Mouse (Mus musculus) heart, embryonic 11.5 days (tissue): ENCODE data around the gene Postn. TPM values are rescaled to one million over a fixed set of nuclear protein-coding genes. Genes with fewer than 3 reads are reported as not detected.

Experiments used
- ATAC-seq: fragments of 200-750 bp; cut with Nextera tagmentation; replicated peaks from 2 replicates; pipeline ENCODE4 v1.8.0; 2017; ENCODE audit warnings: moderate library complexity; ENCODE audit not compliant: insufficient number of reproducible peaks, low FRiP score, low TSS enrichment
- H3K27ac ChIP-seq: fragments of 300-500 bp; sonication (generic); 2 replicates; pipeline ENCODE4 v1.5.1; 2014; ENCODE audit warnings: mild to moderate bottlenecking, low read depth, low read length
- H3K27me3 ChIP-seq: fragments of 300-500 bp; sonication (generic); 2 replicates; pipeline ENCODE4 v1.6.1; 2014; ENCODE audit warnings: mild to moderate bottlenecking, low read length, mixed read lengths; ENCODE audit not compliant: control insufficient read depth, insufficient read depth
- H3K36me3 ChIP-seq: fragments of 300-500 bp; sonication (generic); 2 replicates; pipeline ENCODE4 v1.6.1; 2014; ENCODE audit warnings: mild to moderate bottlenecking, low read length, moderate library complexity, mixed read lengths; ENCODE audit not compliant: control insufficient read depth, insufficient read depth
- H3K4me1 ChIP-seq: fragments of 300-500 bp; sonication (generic); 2 replicates; pipeline ENCODE4 v1.6.1; 2014; ENCODE audit warnings: low read length; ENCODE audit not compliant: control insufficient read depth, insufficient read depth
- H3K4me2 ChIP-seq: fragments of 300-500 bp; sonication (generic); 2 replicates; pipeline ENCODE4 v1.6.1; 2014; ENCODE audit warnings: mild to moderate bottlenecking, moderate library complexity
- H3K4me3 ChIP-seq: fragments of 300-500 bp; sonication (generic); 2 replicates; pipeline ENCODE4 v1.5.1; 2014; ENCODE audit warnings: low read depth, low read length
- H3K9ac ChIP-seq: fragments of 300-500 bp; sonication (generic); 2 replicates; pipeline ENCODE4 v1.6.1; 2014; ENCODE audit warnings: mild to moderate bottlenecking, low read depth, low read length, moderate library complexity
- H3K9me3 ChIP-seq: fragments of 300-500 bp; sonication (generic); replicated peaks from 2 replicates; pipeline ENCODE4 v1.6.1; 2016; ENCODE audit warnings: low read length; ENCODE audit not compliant: control insufficient read depth
- WGBS: fragments of 180-500 bp; shearing (Covaris S2); extraction: QIAGEN DNeasy Blood & Tissue Kit; methylation state at CpG from one replicate; pipeline ENCODE4 v1.1.7; 2014; ENCODE audit not compliant: insufficient replicate concordance; 5-methylcytosine and 5-hydroxymethylcytosine counted together
- polyA plus RNA-seq: library from polyadenylated mRNA; unstranded; fragments of >200 nt; fragmentation: Nextera tagmentation; extraction: Ambion mirVana; gene quantifications from 2 replicates; pipeline ENCODE4 v1.2.1, GENCODE M21; 2014

Gene Postn
- polyA plus RNA-seq, 1 experiment from 2014 or later: 129 TPM

DNA sequence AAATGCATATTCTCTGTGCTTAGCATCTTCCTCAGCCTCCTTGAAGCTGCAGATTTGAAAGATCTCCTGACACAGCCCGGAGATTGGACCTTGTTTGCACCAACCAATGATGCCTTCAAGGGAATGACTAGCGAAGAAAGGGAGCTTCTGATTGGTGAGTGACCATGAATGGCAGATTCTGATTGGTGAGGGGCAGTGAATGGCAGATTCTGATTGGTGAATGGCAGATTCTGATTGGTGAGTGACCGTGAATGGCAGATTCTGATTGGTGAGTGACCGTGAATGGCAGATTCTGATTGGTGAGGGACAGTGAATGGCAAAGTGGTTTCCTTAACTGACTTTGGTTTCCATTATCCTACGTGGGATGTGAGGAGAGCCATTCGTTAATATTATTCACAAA is 15.1 kb downstream of the Postn start:
- 88% methylated on average over 6 of the region's 6 CpGs for WGBS
- no peak for ATAC-seq
- Histone ChIP-seq H3K27ac (no peak overlapping the region), H3K36me3 (no peaks in the 10 kb centered on the region), H3K4me2 (no peak overlapping the region), H3K4me3 (no peak overlapping the region), H3K9me3 (no peaks in the 10 kb centered on the region), H3K4me1 (no peaks in the 10 kb centered on the region), H3K27me3 (no peaks in the 10 kb centered on the region), H3K9ac (no peak overlapping the region)

DNA sequence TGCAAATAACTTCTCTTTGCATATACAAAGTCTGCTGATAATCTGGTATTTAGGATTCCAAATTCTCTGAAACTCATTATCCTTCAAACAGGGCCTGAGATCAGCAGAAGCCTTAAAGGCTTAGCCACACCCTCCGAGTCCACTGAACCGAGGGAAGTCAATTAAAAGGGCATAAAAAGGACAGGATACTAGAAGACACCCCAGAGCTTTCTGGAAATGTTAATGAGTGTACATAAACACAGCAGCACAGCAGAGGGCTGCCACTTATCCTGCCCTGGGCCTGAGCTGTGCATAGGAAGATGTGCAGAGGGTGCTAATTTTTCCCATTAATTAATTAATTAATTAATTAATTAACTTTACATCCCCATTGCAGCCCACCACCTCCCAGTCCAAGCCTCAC is 16.7 kb downstream of the Postn start:
- Histone ChIP-seq H3K36me3 (no peaks in the 10 kb centered on the region), H3K4me2 (no peak overlapping the region), H3K4me3 (no peak overlapping the region), H3K9me3 (no peaks in the 10 kb centered on the region), H3K27ac (no peak overlapping the region), H3K27me3 (no peaks in the 10 kb centered on the region), H3K9ac (no peak overlapping the region), H3K4me1 (no peaks in the 10 kb centered on the region)
- no peak for ATAC-seq
- WGBS: 57% methylated on average over 2 of the region's 2 CpGs

DNA sequence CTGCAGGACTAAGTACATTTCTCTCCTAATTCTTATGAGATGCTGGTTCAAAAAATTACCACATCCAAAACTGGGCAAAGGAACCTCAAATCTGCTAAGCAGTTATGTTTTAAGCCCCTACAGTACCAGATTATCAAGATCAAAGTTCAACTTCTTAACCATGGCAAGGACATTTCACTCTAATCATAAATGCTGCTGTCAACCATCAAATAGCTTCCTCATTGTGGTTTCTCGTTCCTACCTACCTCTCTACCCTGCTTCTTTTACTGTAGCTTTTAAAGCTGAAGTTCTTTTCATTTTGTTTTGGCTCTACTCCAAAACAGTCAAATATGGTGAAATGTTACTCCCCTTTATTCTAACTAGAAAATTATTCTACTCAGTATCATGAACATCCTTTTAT is 17.2 kb downstream of the Postn start:
- H3K36me3 ChIP-seq: no peaks in the 10 kb centered on the region
- no peaks in the 10 kb centered on the region for H3K27me3 ChIP-seq
- ATAC-seq: no peak
- no peak overlapping the region for H3K4me2 ChIP-seq
- H3K9ac ChIP-seq: no peak overlapping the region
- WGBS: 54% methylated on average over 1 of the region's 1 CpGs
- H3K27ac ChIP-seq: no peak overlapping the region
- no peaks in the 10 kb centered on the region for H3K4me1 ChIP-seq
- H3K4me3 ChIP-seq: no peak overlapping the region
- H3K9me3 ChIP-seq: no peaks in the 10 kb centered on the region

DNA sequence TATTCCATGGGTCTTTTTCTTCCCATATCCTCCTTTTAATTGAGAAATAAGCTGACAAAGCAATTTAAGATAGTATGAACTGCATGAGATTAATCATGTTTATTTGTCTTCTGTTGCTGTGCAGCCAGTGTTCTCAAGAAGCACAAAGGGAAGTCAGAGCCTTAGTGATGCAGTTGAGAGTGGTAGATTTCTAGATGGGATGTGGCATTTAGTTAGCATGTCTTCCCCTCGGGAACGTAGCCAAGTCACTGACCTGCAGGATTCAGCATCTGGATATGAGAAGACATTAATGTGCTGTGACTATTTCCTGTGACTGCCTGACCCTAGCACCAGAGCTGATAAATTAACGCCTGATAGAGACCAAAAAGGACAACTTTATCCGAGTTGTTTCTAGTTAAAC is 19.1 kb downstream of the Postn start:
- Histone ChIP-seq H3K36me3 (no peaks in the 10 kb centered on the region), H3K27ac (no peak overlapping the region), H3K9ac (no peak overlapping the region), H3K27me3 (no peaks in the 10 kb centered on the region), H3K9me3 (no peaks in the 10 kb centered on the region), H3K4me2 (no peak overlapping the region), H3K4me3 (no peak overlapping the region), H3K4me1 (no peaks in the 10 kb centered on the region)
- WGBS: 57% methylated on average over 4 of the region's 4 CpGs
- no peak for ATAC-seq

DNA sequence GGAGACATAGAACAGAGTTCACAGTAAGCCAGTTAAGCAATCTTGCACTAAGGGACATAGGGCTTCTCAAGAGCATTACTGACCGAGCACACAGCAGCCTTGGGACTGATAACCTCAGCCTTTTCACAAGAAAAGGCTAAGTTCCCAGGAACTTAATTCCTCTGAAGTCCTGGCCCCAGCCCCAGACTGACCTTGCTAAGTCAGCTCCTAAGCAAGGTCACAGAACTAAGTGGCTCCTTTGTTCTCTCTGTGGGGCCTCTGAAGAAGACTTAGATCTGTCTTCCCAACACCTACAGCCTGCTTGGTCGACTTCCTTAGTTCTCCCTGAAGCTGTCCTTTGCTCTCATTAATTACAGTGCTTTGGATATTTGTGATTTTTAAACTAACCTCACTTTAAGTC is 38.4 kb downstream of the Postn start:
- 21% methylated on average over 2 of the region's 2 CpGs for WGBS
- Histone ChIP-seq H3K27me3 (no peaks in the 10 kb centered on the region), H3K36me3 (no peaks in the 10 kb centered on the region), H3K4me1 (no peaks in the 10 kb centered on the region), H3K4me2 (no peak overlapping the region), H3K9ac (no peak overlapping the region), H3K4me3 (no peak overlapping the region), H3K27ac (no peak overlapping the region), H3K9me3 (no peaks in the 10 kb centered on the region)
- no peak for ATAC-seq

DNA sequence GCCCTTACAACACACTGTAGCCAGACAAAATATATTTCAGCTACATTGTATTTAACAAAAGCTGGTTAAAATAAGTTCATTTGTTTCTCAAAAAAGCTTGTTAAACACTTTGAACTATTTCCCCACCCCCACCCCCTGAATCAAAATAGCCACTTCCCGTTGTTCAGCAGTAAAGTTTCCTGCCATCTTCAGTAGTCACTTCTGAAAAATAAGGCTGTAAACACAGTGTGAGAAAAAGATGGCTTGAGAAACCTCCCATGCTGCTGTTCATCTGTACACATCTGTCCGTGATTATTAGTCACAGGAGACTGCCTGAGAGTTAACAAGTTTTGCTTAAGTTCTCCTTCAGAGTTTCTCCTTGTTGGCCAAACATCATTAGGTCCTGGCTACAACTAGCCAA is 39.0 kb downstream of the Postn start:
- Histone ChIP-seq H3K4me2 (no peak overlapping the region), H3K36me3 (no peaks in the 10 kb centered on the region), H3K9ac (no peak overlapping the region), H3K27ac (no peak overlapping the region), H3K27me3 (no peaks in the 10 kb centered on the region), H3K4me1 (no peaks in the 10 kb centered on the region), H3K4me3 (no peak overlapping the region), H3K9me3 (no peaks in the 10 kb centered on the region)
- 63% methylated on average over 2 of the region's 2 CpGs for WGBS
- ATAC-seq: no peak

DNA sequence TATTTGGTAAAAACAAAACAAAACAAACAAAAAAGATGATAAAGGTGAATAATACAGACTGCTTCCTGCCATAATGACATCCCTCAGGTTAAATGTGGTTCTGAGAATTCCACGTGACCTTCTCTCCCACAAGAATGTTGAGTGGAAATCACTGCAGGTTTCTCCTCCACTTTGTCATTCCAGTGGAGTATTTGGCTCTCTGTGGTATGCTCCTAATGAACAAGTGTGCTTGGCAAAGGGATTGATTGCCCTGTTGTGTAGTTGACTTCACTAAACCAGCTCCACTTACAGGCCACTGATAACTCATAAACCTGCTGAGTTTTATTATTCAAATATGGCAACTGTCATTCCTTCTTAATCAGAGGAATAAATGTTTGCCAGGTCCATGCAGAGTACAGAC is 39.7 kb downstream of the Postn start:
- no peak for ATAC-seq
- Histone ChIP-seq H3K27ac (no peak overlapping the region), H3K4me1 (no peaks in the 10 kb centered on the region), H3K4me2 (no peak overlapping the region), H3K36me3 (no peaks in the 10 kb centered on the region), H3K9ac (no peak overlapping the region), H3K27me3 (no peaks in the 10 kb centered on the region), H3K9me3 (no peaks in the 10 kb centered on the region), H3K4me3 (no peak overlapping the region)
- 59% methylated on average over 1 of the region's 1 CpGs for WGBS

DNA sequence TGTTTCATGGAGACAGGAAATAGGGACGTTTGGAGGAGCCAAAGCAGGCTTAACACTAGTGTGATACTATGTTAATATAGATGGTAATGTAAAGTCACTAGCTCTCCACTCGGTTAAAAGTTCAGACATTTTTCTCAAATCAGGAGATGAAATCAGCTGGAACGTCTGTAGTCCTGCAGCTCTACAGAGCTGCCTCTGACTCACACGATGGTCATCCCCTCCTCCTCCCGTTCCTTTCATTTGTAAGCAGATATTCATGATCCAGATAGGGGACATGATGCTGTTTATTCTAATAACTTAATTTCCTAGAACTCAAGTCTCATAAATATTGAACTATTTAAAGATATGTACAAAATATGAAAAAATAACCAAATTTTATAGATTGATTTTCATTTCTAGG is 40.8 kb downstream of the Postn start:
- Histone ChIP-seq H3K36me3 (no peaks in the 10 kb centered on the region), H3K4me3 (no peak overlapping the region), H3K27me3 (no peaks in the 10 kb centered on the region), H3K9me3 (no peaks in the 10 kb centered on the region), H3K4me1 (no peaks in the 10 kb centered on the region), H3K27ac (no peak overlapping the region), H3K4me2 (no peak overlapping the region), H3K9ac (no peak overlapping the region)
- no peak for ATAC-seq
- 74% methylated on average over 5 of the region's 5 CpGs for WGBS

DNA sequence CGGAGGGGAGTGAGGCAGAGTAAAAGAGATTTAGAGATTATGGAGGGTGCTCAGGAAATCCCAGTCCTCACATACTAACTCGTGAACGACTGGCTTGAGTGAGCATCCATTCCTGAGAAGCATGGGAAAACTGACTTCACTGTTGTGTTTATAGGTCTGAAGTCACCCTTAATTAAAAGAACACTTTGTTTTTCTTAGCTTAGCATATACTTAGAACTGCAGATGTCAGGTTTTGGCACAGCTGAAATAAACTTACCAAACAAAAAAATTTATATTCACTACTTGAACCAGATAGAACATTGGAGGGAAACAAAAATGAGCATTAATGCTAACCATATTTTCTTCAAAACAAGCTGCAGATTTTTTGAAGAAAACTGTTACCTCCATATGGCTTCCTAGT is 42.9 kb downstream of the Postn start:
- 52% methylated on average over 3 of the region's 3 CpGs for WGBS
- ATAC-seq: no peak

More for the DNA sequence above, 42.9 kb downstream of the Postn start:
- Histone ChIP-seq H3K4me1 (no peaks in the 10 kb centered on the region), H3K36me3 (no peaks in the 10 kb centered on the region), H3K9ac (no peak overlapping the region), H3K9me3 (no peaks in the 10 kb centered on the region), H3K27me3 (no peaks in the 10 kb centered on the region), H3K4me3 (no peak overlapping the region), H3K4me2 (no peak overlapping the region), H3K27ac (no peak overlapping the region)
